Mouse (Mus musculus) Patski (cell line): Measurements from ENCODE around the gene Zfp763. TPM values are rescaled to one million over a fixed set of nuclear protein-coding genes. Genes with fewer than 3 reads are reported as not detected.
A peak's percentile ranks its signal among the peaks of the same experiment; 100 is the strongest.
"Not testable (repeated sequence)": the region's sequence is repeated elsewhere in the genome, so short reads cannot be mapped to it uniquely, and the experiment has no call there.

ENCODE experiments used
- ATAC-seq: fragments of 100-300 bp; one replicate; pipeline ENCODE4 v1.8.0; 2021
- CTCF ChIA-PET: fragments of 350-600 bp; sonication (Branson Sonifier 250); formaldehyde crosslinking; loops from one replicate; lab custom pipeline; 2022; ENCODE audit warnings: inconsistent platforms; lab: Charles Lee
- POLR2A ChIA-PET: fragments of 350-600 bp; sonication (Branson Sonifier 250); formaldehyde crosslinking; loops from one replicate; lab custom pipeline; 2022; ENCODE audit warnings: antibody characterized with exemption, inconsistent platforms; lab: Charles Lee
- DNase-seq: peaks from one replicate; pipeline ENCODE4 v3.0.0-alpha.2; 2011; ENCODE audit warnings: low read depth, low spot score
- H3K27me3 ChIP-seq: fragments of 371-371 bp; one replicate; pipeline ENCODE4 v1.5.1; 2021
- CTCF ChIP-seq: fragments of 100-300 bp; IDR thresholded peaks from one replicate; pipeline ENCODE4 v1.5.1; 2021
- in situ Hi-C: fragments of 300-500 bp; cut with MboI; formaldehyde crosslinking; loops from 3 replicates; pipeline ENCODE4 v1.11.1; 2018; ENCODE audit warnings: low pct_unique_long_range_greater_than_20kb, mixed read lengths
- polyA plus RNA-seq: library from polyadenylated mRNA; unstranded; gene quantifications from one replicate; pipeline ENCODE4 v1.2.3, GENCODE M21; 2021

The Zfp763 gene
- 5.5 TPM for polyA plus RNA-seq

- peak; percentile 99 for ATAC-seq
- POLR2A ChIA-PET = no interaction called here
These were observed at the start of gene Zfp763 for GRCm38 (mm10) chr17:33032900-33033891. TSS of gene Zfp763 (minus strand) at chr17:33033402.

DNA sequence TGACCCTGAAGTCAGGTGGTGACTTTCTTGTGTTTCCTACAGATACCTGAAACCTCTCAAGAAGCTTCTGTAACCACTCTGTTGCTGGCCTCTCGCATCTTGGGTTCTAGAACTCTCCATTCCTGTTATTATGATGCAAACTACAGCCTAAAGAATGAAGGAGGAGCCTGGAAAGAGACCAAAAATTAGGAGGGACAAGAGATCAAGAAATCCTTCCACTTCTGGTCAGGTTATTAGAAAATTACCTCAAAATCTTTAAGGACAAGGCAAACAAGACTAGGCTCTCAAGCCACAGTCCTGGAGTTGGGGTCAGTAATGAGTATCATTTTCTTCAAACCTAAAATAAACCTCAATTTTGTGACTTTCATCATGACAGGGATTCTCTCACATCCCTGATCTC, 34.8 kb upstream of the Zfp763 start, which contains the start of gene 4921501E09Rik:
TSS of gene 4921501E09Rik (minus strand) at position 101 of the 400 bp plus-strand sequence.
- ChIA-PET POLR2A (no interaction called here), CTCF (no interaction called here)
- H3K27me3 ChIP-seq = peaks cover 75% of the 10 kb centered on the region
- no peak for TF ChIP-seq CTCF
- no peak for ATAC-seq
- DNase-seq = no peak
- in situ Hi-C loops = no loop called here

More at GRCm38 (mm10) chr17:33032900-33033891, at the start of gene Zfp763:
- H3K27me3 ChIP-seq = peaks cover 9% of the 10 kb centered on the region
- CTCF ChIA-PET = interaction anchor here (0.7 to 1.0 kb wide), 2 partner anchors 39 to 118 kb away, joined by 3 read pairs; no protein-coding TSS in a partner anchor
- peak; percentile 54 for TF ChIP-seq CTCF
- DNase-seq = peak; percentile 61
- in situ Hi-C loops = no loop called here

DNA sequence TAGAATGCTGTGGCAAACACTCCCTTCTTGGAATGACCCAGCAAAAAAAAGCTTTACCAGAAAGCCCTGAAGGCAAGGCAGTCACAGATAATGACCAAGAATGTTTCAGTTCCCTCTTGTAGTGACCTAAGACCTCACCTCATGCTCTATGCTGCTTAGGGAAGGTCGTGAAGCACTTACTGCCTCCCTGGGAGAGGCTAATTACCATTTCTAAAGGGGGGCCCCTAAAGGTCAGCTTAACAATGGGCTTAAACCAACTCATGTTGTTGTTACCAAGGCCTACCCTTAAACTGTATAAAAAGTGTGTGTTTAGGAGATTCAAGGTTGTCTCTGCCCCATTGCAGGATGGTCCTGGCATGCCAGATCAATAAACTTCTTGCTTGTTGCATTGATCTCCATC, 29.8 kb upstream of the Zfp763 start:
- ChIA-PET POLR2A (no interaction called here), CTCF (no interaction called here)
- in situ Hi-C loops = no loop called here
- no peak for ATAC-seq
- DNase-seq = no peak
- TF ChIP-seq CTCF = no peak
- peaks cover 53% of the 10 kb centered on the region for H3K27me3 ChIP-seq

GRCm38 (mm10) chr17:33058791-33059190, 25.6 kb upstream of the Zfp763 start:
- peaks cover 24% of the 10 kb centered on the region for H3K27me3 ChIP-seq
- TF ChIP-seq CTCF = no peak
- ChIA-PET CTCF (no interaction called here), POLR2A (no interaction called here)
- no peak for DNase-seq
- no peak for ATAC-seq
- in situ Hi-C loops = no loop called here

- ChIA-PET POLR2A (interaction anchor here (0.7 kb wide), 1 partner anchor 55 kb away, joined by 3 read pairs; no protein-coding TSS in a partner anchor), CTCF (interaction anchor here (1.0 kb wide), 1 partner anchor 38 kb away, joined by 3 read pairs; no protein-coding TSS in a partner anchor)
- in situ Hi-C loops = no loop called here
- TF ChIP-seq CTCF = no peak
- peaks cover 9% of the 10 kb centered on the region for H3K27me3 ChIP-seq
- ATAC-seq = no peak
- no peak for DNase-seq
These were observed 826 bp downstream of the Zfp763 start for GRCm38 (mm10) chr17:33032376-33032775.

DNA sequence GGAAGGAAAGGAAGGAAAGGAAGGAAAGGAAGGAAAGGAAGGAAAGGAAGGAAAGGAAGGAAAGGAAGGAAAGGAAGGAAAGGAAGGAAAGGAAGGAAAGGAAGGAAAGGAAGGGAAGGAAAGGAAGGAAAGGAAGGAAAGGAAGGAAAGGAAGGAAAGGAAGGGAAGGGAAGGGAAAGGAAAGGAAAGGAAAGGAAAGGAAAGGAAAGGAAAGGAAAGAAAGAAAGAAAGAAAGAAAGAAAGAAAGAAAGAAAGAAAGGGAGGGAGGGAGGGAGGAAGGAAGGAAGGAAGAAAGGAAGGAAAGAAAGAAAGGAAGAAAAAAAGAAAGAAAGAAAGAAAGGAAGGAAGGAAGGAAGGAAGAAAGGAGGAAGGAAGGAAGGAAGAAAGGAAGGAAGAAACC, 12.8 kb downstream of the Zfp763 start:
- in situ Hi-C loops, CTCF ChIA-PET, DNase-seq, H3K27me3 ChIP-seq, POLR2A ChIA-PET, ATAC-seq: not testable (repeated sequence)

DNA sequence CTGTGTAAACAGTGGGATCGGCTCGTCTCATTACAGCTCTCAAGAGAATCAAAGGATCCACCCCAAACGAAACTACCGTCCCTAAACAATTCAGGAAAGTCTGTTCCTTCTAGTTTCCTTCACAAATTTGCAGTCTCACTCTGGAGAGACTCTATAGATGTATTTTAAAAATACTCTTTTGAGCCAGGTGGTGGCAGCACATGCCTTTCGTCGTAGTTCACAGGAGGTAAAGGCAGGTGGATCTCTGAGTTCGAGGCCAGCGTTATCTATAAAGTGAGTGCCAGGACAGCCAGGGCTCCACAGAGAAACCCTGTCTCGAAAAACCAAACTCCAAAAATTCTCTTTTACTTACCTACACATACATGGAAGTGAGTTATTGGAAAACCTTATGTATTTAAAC, 24.9 kb downstream of the Zfp763 start:
- ATAC-seq (no peak), DNase-seq (no peak)
- no peaks in the 10 kb centered on the region for H3K27me3 ChIP-seq
- in situ Hi-C loops = no loop called here
- ChIA-PET POLR2A (no interaction called here), CTCF (no interaction called here)
- peak; percentile 36 for TF ChIP-seq CTCF

DNA sequence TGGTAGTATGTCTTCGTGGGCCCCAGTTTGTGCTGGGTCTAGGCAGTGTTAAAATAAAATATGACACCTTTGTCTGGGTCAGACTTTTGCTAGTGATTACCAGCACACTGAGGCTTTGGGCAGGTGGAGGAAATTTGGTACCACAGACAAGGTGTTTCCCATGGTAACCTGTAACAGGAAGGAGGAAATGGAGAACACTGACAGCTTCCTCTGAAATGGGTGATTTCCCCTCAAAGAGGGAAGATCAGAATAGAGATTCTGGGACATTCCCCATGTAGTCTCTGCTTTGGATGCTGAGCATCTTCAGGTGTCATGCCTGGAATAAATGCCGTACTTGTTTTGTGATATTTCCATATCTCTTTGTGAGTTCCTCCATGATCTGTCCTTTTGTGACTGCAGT, 34.7 kb downstream of the Zfp763 start:
- no peak for ATAC-seq
- ChIA-PET CTCF (no interaction called here), POLR2A (no interaction called here)
- no peak for TF ChIP-seq CTCF
- no peaks in the 10 kb centered on the region for H3K27me3 ChIP-seq
- no peak for DNase-seq
- in situ Hi-C loops = no loop called here

DNA sequence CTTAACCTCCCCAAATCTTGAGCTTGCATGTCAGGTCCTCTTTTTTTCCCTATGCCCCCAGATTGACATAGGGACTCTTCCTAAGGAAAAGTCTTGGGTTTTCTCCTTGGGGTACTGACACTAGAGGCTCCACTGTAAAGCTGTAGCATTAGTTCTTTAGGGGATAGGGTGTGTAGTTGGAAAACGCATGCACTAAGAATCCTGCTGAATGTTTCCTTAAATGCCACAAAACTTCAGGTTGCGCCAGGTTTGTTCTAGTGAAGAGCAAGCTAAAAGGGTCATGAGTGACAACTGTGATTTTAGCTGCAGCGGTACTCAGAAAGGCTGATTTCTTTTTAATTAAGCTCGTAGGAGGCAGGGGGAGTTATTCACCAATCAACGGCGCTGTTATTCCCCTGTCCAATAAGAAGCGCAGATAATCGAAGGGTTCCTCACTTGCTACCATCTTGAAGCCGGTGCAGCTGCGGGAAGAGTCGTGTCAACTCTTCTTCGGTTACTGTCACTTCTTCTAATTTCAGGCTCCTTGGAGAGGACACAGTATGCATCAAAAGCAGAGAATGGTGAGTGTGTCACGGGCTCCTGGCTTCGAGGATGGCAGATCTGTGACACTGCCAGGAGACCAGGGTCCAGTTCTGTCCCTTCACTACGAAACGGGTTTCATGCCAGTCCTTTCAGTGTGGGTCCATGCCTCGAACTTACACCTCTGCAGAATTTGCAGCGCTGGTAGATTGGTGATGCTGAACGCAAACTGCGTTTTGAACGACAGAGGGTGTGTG, 40.3 kb downstream of the Zfp763 start, which contains the start of gene Zfp952:
TSS of gene Zfp952 (plus strand) at position 431 of the 776 bp plus-strand sequence.
- no peaks in the 10 kb centered on the region for H3K27me3 ChIP-seq
- no peak for TF ChIP-seq CTCF
- in situ Hi-C loops = no loop called here
- peak; percentile 42 for DNase-seq
- ATAC-seq = peak; percentile 90
- ChIA-PET POLR2A (no interaction called here), CTCF (interaction anchor here (0.8 to 1.8 kb wide), 4 partner anchors 9 to 42 kb away, joined by 3 to 6 read pairs (median 4); partner anchors contain the start of gene Zfp472)

DNA sequence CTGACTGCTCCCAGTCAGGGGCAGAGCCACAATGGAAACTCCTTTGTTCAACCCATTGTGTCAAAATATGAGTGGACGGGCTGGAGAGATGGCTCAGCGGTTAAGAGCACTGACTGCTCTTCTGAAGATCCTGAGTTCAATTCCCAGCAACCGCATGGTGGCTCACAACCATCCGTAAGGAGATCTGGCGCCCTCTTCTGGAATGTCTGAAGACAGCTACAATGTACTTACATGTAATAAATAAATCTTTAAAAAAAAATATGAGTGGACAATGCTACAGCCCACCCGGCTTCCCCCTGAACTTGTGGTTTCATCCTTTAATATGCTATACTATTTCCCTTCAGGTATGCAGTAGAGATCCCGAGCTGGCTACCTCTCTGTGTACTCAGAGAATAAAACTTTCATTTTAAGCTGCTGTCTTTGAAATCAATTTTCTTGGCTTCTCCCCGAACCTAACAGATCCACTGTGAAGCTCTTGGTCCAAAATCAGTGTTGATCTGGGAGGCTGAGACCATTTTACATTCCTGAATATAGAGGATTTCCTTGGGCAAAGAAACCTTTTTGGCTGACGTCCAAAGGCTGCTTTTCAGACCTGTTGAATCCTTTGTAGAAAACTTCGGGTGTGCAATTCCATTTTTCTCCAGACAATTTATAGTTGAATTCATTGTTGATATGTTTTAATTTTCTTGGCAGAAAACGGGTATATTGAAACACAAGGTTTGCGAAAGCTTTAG, 41.1 kb downstream of the Zfp763 start:
- H3K27me3 ChIP-seq = no peaks in the 10 kb centered on the region
- peak; percentile 59 for TF ChIP-seq CTCF
- no peak for ATAC-seq

More for the DNA sequence above, 41.1 kb downstream of the Zfp763 start:
- CTCF ChIA-PET = interaction anchor here (0.6 to 1.9 kb wide), 7 partner anchors 8 to 43 kb away, joined by 3 to 6 read pairs (median 4); partner anchors contain the start of gene Zfp472
- POLR2A ChIA-PET = no interaction called here
- no peak for DNase-seq
- in situ Hi-C loops = no loop called here
